Mouse (Mus musculus): Measurements from ENCODE around the gene Alox12.

Alox12 gene

GRCm38 (mm10) chr11:70220731-70221602, 34.2 kb downstream of the Alox12 start, which contains the start of gene Slc16a13:
TSS of gene Slc16a13 (minus strand) at chr11:70221064.
- peak; percentile 95 for DNase-seq (ENCODE audit: low spot score)

- no peak for DNase-seq (ENCODE audit: low spot score)
Measured at GRCm38 (mm10) chr11:70220323-70220722, 34.8 kb downstream of the Alox12 start.

- DNase-seq (ENCODE audit: low spot score), result no peak
Measured at GRCm38 (mm10) chr11:70219873-70220272, 35.3 kb downstream of the Alox12 start.

- no peak for DNase-seq (ENCODE audit: low spot score)
Measured at GRCm38 (mm10) chr11:70218741-70219470, 36.2 kb downstream of the Alox12 start.

- no peak for DNase-seq (ENCODE audit: low spot score)
Measured at GRCm38 (mm10) chr11:70218039-70218438, 37.1 kb downstream of the Alox12 start.

GRCm38 (mm10) chr11:70216103-70216502, 39.0 kb downstream of the Alox12 start:
- DNase-seq (ENCODE audit: low spot score), result no peak

GRCm38 (mm10) chr11:70215301-70215700, 39.9 kb downstream of the Alox12 start:
- DNase-seq (ENCODE audit: low spot score), result no peak

- DNase-seq (ENCODE audit: low spot score), result no peak
Measured at GRCm38 (mm10) chr11:70214856-70215209, 40.3 kb downstream of the Alox12 start.

- DNase-seq (ENCODE audit: low spot score), result no peak
Measured at GRCm38 (mm10) chr11:70214191-70214855, 40.8 kb downstream of the Alox12 start.

- no peak for DNase-seq (ENCODE audit: low spot score)
Measured at GRCm38 (mm10) chr11:70213736-70214135, 41.4 kb downstream of the Alox12 start.

- no peak for DNase-seq (ENCODE audit: low spot score)
Measured at GRCm38 (mm10) chr11:70212896-70213295, 42.3 kb downstream of the Alox12 start.

GRCm38 (mm10) chr11:70212423-70212822, 42.7 kb downstream of the Alox12 start, which contains the start of gene Slc16a11:
TSS of gene Slc16a11 (plus strand) at chr11:70212752.
- DNase-seq (ENCODE audit: low spot score), result no peak

- DNase-seq (ENCODE audit: low spot score), result no peak
Measured at GRCm38 (mm10) chr11:70211972-70212371, 43.2 kb downstream of the Alox12 start.

- DNase-seq (ENCODE audit: low spot score), result no peak
Measured at GRCm38 (mm10) chr11:70210681-70211080, 44.5 kb downstream of the Alox12 start.

GRCm38 (mm10) chr11:70208778-70209388, 46.3 kb downstream of the Alox12 start:
- DNase-seq (ENCODE audit: low spot score), result no peak

- no peak for DNase-seq (ENCODE audit: low spot score)
Measured at GRCm38 (mm10) chr11:70207283-70207682, 47.9 kb downstream of the Alox12 start.

- no peak for DNase-seq (ENCODE audit: low spot score)
Measured at GRCm38 (mm10) chr11:70206801-70207200, 48.4 kb downstream of the Alox12 start.

- no peak for DNase-seq (ENCODE audit: low spot score)
Measured at GRCm38 (mm10) chr11:70201691-70202090, 53.5 kb downstream of the Alox12 start.

- no peak for DNase-seq (ENCODE audit: low spot score)
Measured at GRCm38 (mm10) chr11:70200036-70200608, 55.0 kb downstream of the Alox12 start.

GRCm38 (mm10) chr11:70199107-70199506, 56.0 kb downstream of the Alox12 start:
- no peak for DNase-seq (ENCODE audit: low spot score)

- no peak for DNase-seq (ENCODE audit: low spot score)
Measured at GRCm38 (mm10) chr11:70198332-70198731, 56.8 kb downstream of the Alox12 start.
